Mouse (Mus musculus) neural tube, embryonic 11.5 days (tissue): ENCODE measurements around the gene Wasl. TPM values are rescaled to one million over a fixed set of nuclear protein-coding genes. Genes with fewer than 3 reads are reported as not detected.

Experiments
- ATAC-seq: fragments of 200-750 bp; cut with Nextera tagmentation; 2 replicates; pipeline ENCODE4 v1.8.0; 2017; ENCODE audit warnings: moderate number of reproducible peaks, mild to moderate bottlenecking, moderate TSS enrichment, moderate library complexity; ENCODE audit not compliant: insufficient read depth, low FRiP score, low TSS enrichment
- DNase-seq: peaks from one replicate; pipeline ENCODE4 v3.0.0-alpha.2; 2015; ENCODE audit warnings: low spot score
- H3K27ac ChIP-seq: fragments of 300-500 bp; sonication (generic); 2 replicates; pipeline ENCODE4 v1.5.1; 2014; ENCODE audit warnings: low read depth, mild to moderate bottlenecking, low read length
- H3K27me3 ChIP-seq: fragments of 300-500 bp; sonication (generic); 2 replicates; pipeline ENCODE4 v1.6.1; 2014; ENCODE audit warnings: mild to moderate bottlenecking, low read length, mixed read lengths; ENCODE audit not compliant: control insufficient read depth, insufficient read depth
- H3K36me3 ChIP-seq: fragments of 300-500 bp; sonication (generic); 2 replicates; pipeline ENCODE4 v1.6.1; 2014; ENCODE audit warnings: mild to moderate bottlenecking, low read length, moderate library complexity, mixed read lengths; ENCODE audit not compliant: control insufficient read depth, insufficient read depth
- H3K4me1 ChIP-seq: fragments of 300-500 bp; sonication (generic); 2 replicates; pipeline ENCODE4 v1.6.1; 2014; ENCODE audit warnings: low read length, mixed read lengths; ENCODE audit not compliant: control insufficient read depth, insufficient read depth
- H3K4me2 ChIP-seq: fragments of 300-500 bp; sonication (generic); 2 replicates; pipeline ENCODE4 v1.6.1; 2014; ENCODE audit warnings: low read depth, mild to moderate bottlenecking, moderate library complexity
- H3K4me3 ChIP-seq: fragments of 300-500 bp; sonication (generic); 2 replicates; pipeline ENCODE4 v1.5.1; 2014; ENCODE audit warnings: low read depth, low read length
- H3K9ac ChIP-seq: fragments of 300-500 bp; sonication (generic); 2 replicates; pipeline ENCODE4 v1.6.1; 2014; ENCODE audit warnings: mild to moderate bottlenecking, low read length
- H3K9me3 ChIP-seq: fragments of 300-500 bp; sonication (generic); 2 replicates; pipeline ENCODE4 v1.6.1; 2016; ENCODE audit warnings: low read length; ENCODE audit not compliant: control insufficient read depth
- WGBS: fragments of 180-500 bp; shearing (Covaris S2); extraction: QIAGEN DNeasy Blood & Tissue Kit; methylation state at CpG from one replicate; pipeline ENCODE4 v1.1.7; 2014; 5-methylcytosine and 5-hydroxymethylcytosine counted together
- polyA plus RNA-seq: library from polyadenylated mRNA; unstranded; fragments of >200 nt; fragmentation: Nextera tagmentation; extraction: Ambion mirVana; gene quantifications from 2 replicates; pipeline ENCODE4 v1.2.1, GENCODE M21; 2014

Wasl gene
- polyA plus RNA-seq: 45.3 and 46.2 TPM in 2 replicates

- Histone ChIP-seq H3K4me3 (peak within 1 kb of the TSS; percentile 95), H3K36me3 (no peaks in the 10 kb centered on the region), H3K9ac (peak within 1 kb of the TSS; percentile 78), H3K27me3 (no peaks in the 10 kb centered on the region), H3K4me2 (peak within 1 kb of the TSS; percentile 83), H3K27ac (peak within 1 kb of the TSS; percentile 91), H3K9me3 (no peaks in the 10 kb centered on the region), H3K4me1 (0 out of 2 replicates have a peak, but pooled peaks cover 4% of the 10 kb centered on the region)
- DNase-seq (peak; percentile 100), ATAC-seq (peak; percentile 99)
- under 1% methylated on average over 61 of the region's 63 CpGs for WGBS
Measured at GRCm38 (mm10) chr6:24664867-24665458, at the start of gene Wasl. TSS of gene Wasl (minus strand) at chr6:24665009.

DNA sequence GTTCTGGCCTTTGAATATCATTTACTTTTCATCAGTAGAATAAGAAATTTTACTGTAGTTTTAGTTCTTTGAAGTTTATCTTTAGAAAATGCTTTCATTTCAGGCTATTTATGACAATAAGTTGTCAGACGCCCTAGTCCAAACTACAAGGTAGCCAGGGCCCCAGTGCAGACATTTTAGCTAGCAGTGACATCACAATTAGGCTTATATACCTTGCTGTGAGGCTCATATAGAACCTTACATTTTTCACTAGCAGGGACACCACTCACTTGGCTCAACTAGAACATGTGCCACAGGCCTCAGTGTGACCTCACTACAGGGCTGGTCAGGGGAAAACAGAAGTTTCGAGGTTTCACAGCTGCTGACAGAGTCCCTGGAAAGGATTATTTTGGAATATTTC, 42.7 kb upstream of the Wasl start:
- no peaks in the 10 kb centered on the region for H3K9me3 ChIP-seq
- no peak for DNase-seq
- no peak overlapping the region for H3K4me3 ChIP-seq
- no peaks in the 10 kb centered on the region for H3K36me3 ChIP-seq
- no peaks in the 10 kb centered on the region for H3K4me1 ChIP-seq
- H3K27me3 ChIP-seq: no peaks in the 10 kb centered on the region
- no peak overlapping the region for H3K4me2 ChIP-seq
- 86% methylated on average over 2 of the region's 2 CpGs for WGBS
- H3K27ac ChIP-seq: no peak overlapping the region
- H3K9ac ChIP-seq: no peak overlapping the region
- ATAC-seq: no peak

DNA sequence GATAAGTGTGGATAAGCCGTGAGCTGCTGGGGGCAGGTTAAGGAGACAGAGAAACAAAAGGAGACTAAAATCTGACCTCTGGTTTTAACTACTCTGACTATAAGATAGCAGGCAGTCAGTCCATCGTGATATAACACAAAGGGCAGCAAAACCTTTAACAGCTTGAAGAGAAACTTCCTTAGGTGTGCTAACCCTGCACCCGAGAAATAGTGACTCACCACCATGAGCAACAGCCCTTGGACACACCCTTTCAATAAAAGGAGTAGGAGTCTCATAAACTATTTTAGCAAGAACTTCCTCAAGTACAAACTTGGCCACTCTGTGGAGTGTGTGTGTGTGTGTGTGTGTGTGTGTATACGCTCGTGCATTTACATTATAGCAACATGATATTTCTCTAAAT, 42.3 kb upstream of the Wasl start:
- Histone ChIP-seq H3K4me2 (no peak overlapping the region), H3K27ac (no peak overlapping the region), H3K36me3 (no peaks in the 10 kb centered on the region), H3K27me3 (no peaks in the 10 kb centered on the region), H3K9ac (no peak overlapping the region), H3K4me1 (no peaks in the 10 kb centered on the region), H3K4me3 (no peak overlapping the region), H3K9me3 (no peaks in the 10 kb centered on the region)
- ATAC-seq (no peak), DNase-seq (no peak)
- WGBS: 87% methylated on average over 5 of the region's 5 CpGs

DNA sequence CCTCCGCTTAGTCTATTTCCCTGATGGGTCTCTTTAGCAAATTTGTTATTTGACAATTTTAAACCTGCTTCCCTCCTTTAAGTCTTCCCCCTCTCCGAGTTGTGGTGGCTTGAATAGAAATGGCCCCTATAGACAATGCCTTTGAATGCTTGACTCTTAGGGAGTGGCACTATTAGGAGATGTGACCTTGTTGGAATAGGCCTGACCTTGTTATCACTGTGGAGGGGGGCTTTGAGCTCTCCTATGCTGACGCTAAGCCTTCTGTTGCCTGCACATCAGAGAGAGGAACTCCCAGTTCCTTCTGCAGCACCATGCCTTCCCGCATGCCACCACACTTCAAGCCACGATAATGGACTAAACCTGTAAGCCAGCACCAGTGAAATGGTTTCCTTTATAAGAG, 32.4 kb upstream of the Wasl start:
- 93% methylated on average over 5 of the region's 5 CpGs for WGBS
- no peak for ATAC-seq
- H3K4me2 ChIP-seq: no peak overlapping the region

DNA sequence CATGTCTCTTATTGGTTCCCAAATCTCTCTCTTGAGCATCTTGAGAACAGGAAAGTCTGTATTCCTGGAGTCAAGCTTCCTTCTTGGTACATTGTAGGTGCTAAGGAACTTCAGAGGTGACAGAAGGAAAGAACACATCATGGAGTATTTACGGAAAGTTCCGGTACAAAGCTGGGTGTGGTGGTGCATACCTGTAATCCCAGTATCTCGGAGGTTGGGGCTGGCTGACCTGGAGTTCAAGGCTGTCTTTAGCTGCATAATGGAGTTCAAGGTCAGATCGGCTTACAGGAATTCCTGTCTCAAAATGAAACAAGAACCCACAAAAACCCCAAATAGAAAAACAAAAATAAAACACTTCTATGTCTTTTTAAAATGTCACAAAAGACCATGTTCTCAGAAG, 31.3 kb upstream of the Wasl start:
- H3K4me3 ChIP-seq: no peak overlapping the region
- WGBS: 94% methylated on average over 4 of the region's 4 CpGs

More for the DNA sequence above, 32.4 kb upstream of the Wasl start:
- Histone ChIP-seq H3K4me1 (no peaks in the 10 kb centered on the region), H3K27ac (no peak overlapping the region), H3K36me3 (no peaks in the 10 kb centered on the region), H3K9ac (no peak overlapping the region), H3K4me3 (no peak overlapping the region), H3K9me3 (no peaks in the 10 kb centered on the region), H3K27me3 (no peaks in the 10 kb centered on the region)
- DNase-seq: no peak

DNA sequence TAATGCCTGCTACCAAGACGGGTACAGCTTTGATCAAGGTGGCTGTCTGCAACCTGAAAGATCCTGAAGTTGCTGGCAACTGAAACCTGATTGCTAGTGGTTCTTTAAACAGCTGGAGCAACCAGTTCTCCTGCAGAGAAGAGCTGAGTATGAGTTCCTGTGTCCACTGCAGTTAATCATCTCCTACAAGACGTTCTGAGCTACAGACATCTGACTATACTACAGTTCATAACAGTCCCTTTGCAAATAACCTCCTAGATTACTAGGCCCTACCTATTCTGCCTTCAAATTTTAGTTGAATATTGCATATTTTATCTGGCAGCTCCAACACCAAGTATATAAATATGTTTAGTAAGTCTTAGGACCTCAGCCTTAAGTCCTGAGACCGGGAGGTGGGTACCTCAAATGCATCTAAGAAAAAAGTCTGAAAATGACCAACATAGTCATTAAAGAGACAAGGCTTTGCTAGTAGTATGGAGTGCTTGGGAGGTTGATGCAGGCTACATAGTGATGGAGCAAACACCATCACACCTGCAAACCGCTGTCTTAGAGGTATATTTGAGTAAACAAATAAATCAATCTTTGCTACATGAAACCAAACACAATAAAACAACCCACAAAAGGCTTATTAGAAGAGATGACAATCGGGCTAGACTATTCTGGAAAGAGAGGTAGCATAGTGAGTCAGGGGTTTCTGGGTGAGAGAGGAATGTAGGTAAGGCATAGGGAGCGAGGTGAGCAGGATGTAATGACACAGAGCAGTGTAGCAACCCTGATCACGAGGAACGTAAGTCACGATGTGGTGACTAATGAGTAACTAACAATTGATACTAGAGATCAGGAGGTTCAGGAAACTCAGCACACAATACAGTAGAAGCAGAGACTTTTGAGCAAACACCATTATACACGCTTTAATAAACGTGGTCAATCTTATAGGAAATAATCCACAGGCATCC, 29.9 kb upstream of the Wasl start:
- Histone ChIP-seq H3K27me3 (no peaks in the 10 kb centered on the region), H3K4me1 (no peaks in the 10 kb centered on the region), H3K4me3 (no peak overlapping the region), H3K4me2 (no peak overlapping the region), H3K9ac (no peak overlapping the region), H3K27ac (no peak overlapping the region), H3K36me3 (no peaks in the 10 kb centered on the region), H3K9me3 (no peaks in the 10 kb centered on the region)
- ATAC-seq (no peak), DNase-seq (no peak)
- 87% methylated on average over 11 of the region's 11 CpGs for WGBS

More for the DNA sequence above, 31.3 kb upstream of the Wasl start:
- Histone ChIP-seq H3K9me3 (no peaks in the 10 kb centered on the region), H3K4me2 (no peak overlapping the region), H3K4me1 (no peaks in the 10 kb centered on the region), H3K36me3 (no peaks in the 10 kb centered on the region), H3K9ac (no peak overlapping the region), H3K27ac (no peak overlapping the region), H3K27me3 (no peaks in the 10 kb centered on the region)
- DNase-seq (no peak), ATAC-seq (no peak)

- ATAC-seq (no peak), DNase-seq (no peak)
- Histone ChIP-seq H3K9me3 (no peaks in the 10 kb centered on the region), H3K27me3 (no peaks in the 10 kb centered on the region), H3K4me1 (no peaks in the 10 kb centered on the region), H3K4me3 (no peak overlapping the region), H3K9ac (no peak overlapping the region), H3K36me3 (no peaks in the 10 kb centered on the region), H3K27ac (no peak overlapping the region), H3K4me2 (no peak overlapping the region)
- WGBS: 55% methylated on average over 1 of the region's 1 CpGs
Measured at GRCm38 (mm10) chr6:24687871-24688270, 23.1 kb upstream of the Wasl start.

DNA sequence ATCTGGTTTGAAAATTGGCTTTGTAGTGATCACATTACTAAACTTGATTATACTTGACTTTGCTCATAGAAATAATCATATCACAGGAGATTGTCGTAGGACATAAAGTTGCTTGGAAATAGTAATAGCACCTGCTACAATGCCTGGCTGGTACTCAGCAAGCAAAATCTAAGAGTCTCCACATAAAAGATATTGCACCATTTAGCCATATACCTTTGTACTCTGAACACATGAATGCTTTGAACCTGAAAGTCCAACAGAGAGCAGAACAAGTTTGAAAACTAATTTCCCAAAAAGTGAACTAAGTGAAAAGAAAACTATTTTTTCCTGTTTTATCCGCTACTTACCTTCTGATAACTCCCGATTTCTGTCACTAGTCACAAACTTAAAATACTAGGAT, 18.3 kb upstream of the Wasl start:
- Histone ChIP-seq H3K9ac (no peak overlapping the region), H3K27me3 (no peaks in the 10 kb centered on the region), H3K9me3 (no peaks in the 10 kb centered on the region), H3K27ac (no peak overlapping the region), H3K4me1 (no peaks in the 10 kb centered on the region), H3K36me3 (no peaks in the 10 kb centered on the region), H3K4me2 (no peak overlapping the region), H3K4me3 (no peak overlapping the region)
- ATAC-seq (no peak), DNase-seq (no peak)
- WGBS: 89% methylated on average over 3 of the region's 3 CpGs
